Mouse (Mus musculus) heart, embryonic 16.5 days (tissue): ENCODE data around the gene 4932414N04Rik. TPM values are rescaled to one million over a fixed set of nuclear protein-coding genes. Genes with fewer than 3 reads are reported as not detected.
A peak's percentile ranks its signal among the peaks of the same experiment; 100 is the strongest.
"Not testable (repeated sequence)": the region's sequence is repeated elsewhere in the genome, so short reads cannot be mapped to it uniquely, and the experiment has no call there.

Experiments used
- ATAC-seq: fragments of 200-750 bp; cut with Nextera tagmentation; replicated peaks from 2 replicates; pipeline ENCODE4 v1.8.0; 2017; ENCODE audit warnings: moderate number of reproducible peaks; ENCODE audit not compliant: insufficient read depth, low FRiP score; ENCODE audit errors: extremely low read depth
- H3K27ac ChIP-seq: fragments of 300-500 bp; sonication (generic); 2 replicates; pipeline ENCODE4 v1.5.1; 2014; ENCODE audit warnings: mild to moderate bottlenecking, low read length, control low read depth, moderate library complexity
- H3K27me3 ChIP-seq: fragments of 300-500 bp; sonication (generic); 2 replicates; pipeline ENCODE4 v1.6.1; 2014; ENCODE audit warnings: low read length, mixed read lengths; ENCODE audit not compliant: control insufficient read depth, insufficient read depth
- H3K36me3 ChIP-seq: fragments of 300-500 bp; sonication (generic); 2 replicates; pipeline ENCODE4 v1.6.1; 2014; ENCODE audit not compliant: control insufficient read depth, insufficient read depth
- H3K4me1 ChIP-seq: fragments of 300-500 bp; sonication (generic); 2 replicates; pipeline ENCODE4 v1.6.1; 2014; ENCODE audit warnings: low read length, mixed read lengths; ENCODE audit not compliant: control insufficient read depth, insufficient read depth
- H3K4me2 ChIP-seq: fragments of 300-500 bp; sonication (generic); 2 replicates; pipeline ENCODE4 v1.6.1; 2014; ENCODE audit warnings: low read depth, mild to moderate bottlenecking, control low read depth, low read length
- H3K4me3 ChIP-seq: fragments of 300-500 bp; sonication (generic); 2 replicates; pipeline ENCODE4 v1.5.1; 2014; ENCODE audit warnings: mild to moderate bottlenecking, control low read depth, low read length
- H3K9ac ChIP-seq: fragments of 300-500 bp; sonication (generic); 2 replicates; pipeline ENCODE4 v1.6.1; 2014; ENCODE audit warnings: low read length, control low read depth
- H3K9me3 ChIP-seq: fragments of 300-500 bp; sonication (generic); replicated peaks from 2 replicates; pipeline ENCODE4 v1.6.1; 2016; ENCODE audit warnings: low read length; ENCODE audit not compliant: control insufficient read depth
- WGBS: fragments of 180-500 bp; shearing (Covaris S2); extraction: QIAGEN DNeasy Blood & Tissue Kit; methylation state at CpG from one replicate; pipeline ENCODE4 v1.1.7; 2014; 5-methylcytosine and 5-hydroxymethylcytosine counted together
- polyA plus RNA-seq: library from polyadenylated mRNA; unstranded; fragments of >200 nt; fragmentation: Nextera tagmentation; extraction: Ambion mirVana; gene quantifications from 2 replicates; pipeline ENCODE4 v1.2.1, GENCODE M21; 2015

Gene 4932414N04Rik
- polyA plus RNA-seq, 1 experiment from 2014 or later = not detected

DNA sequence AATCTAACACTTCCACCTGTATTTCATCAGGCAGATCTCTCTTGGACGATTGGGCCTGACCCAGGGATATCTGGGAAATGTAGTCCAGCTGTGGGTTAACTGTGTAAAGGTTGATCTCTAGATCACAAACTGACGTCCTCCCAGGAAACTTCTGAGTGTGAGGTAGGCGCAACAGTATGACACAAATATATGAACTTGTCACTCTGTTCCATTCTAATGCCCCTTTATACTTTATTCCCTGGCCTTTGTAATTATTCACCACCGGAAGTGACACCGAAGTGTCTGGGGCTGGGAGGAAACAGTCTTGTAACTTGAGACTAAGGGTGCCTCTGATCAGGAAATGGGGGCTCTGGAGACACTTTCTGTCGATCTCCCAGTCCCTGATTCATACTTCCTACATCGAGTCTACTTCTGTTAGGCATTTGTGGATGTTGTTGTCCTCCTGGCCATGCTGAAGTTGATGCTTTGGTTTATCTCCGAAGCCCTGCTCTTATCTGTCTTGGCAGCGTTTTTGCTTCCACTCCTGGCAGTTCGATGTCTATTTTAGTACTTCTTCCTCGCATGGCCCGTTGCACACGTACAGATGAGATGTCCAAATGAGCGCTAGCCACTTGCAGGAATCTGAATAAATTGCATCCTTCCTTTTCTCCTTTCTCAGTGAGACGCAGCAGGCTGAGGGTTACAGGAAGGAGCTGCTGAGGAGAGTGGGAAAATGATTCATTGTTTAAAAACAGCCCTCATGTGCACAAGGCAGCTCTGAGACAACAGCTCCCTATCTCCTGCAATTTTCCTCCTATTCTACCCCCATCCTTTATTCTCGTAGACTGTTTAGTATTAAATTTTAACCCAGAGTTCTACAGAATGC is 126.2 kb downstream of the 4932414N04Rik start:
- WGBS = 14% methylated on average over 16 of the region's 16 CpGs
- no peaks in the 10 kb centered on the region for H3K27me3 ChIP-seq
- H3K36me3 ChIP-seq = no peaks in the 10 kb centered on the region
- ATAC-seq = peak; percentile 32; the same call in 1 of the 2 replicates
- H3K9ac ChIP-seq = peak overlapping the region; percentile 62
- H3K9me3 ChIP-seq = no peaks in the 10 kb centered on the region
- H3K27ac ChIP-seq = peak overlapping the region; percentile 72
- peak overlapping the region; percentile 46 for H3K4me3 ChIP-seq
- peaks cover 20% of the 10 kb centered on the region for H3K4me1 ChIP-seq
- H3K4me2 ChIP-seq = peak overlapping the region; percentile 66

DNA sequence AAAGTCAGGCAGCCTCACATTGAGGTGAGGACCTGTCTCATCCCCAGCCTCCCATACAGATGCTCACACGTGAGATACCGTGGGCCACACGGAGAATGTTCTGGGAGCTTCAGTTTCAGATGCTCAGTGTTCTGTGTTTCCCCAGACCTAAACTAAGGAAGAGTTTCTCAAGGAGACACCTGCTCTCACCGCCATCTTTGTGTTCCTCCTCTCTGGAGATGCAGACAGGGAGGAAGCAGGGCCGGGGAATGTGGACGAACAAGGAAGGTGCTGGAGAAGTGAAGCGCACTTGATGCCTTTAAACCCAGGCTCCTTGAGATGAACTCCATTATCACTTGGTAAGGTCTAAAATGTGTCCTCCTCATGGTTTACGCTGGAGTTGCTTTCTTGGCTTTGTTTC is 127.4 kb downstream of the 4932414N04Rik start:
- H3K4me3 ChIP-seq, H3K27ac ChIP-seq, ATAC-seq, H3K27me3 ChIP-seq, H3K9ac ChIP-seq, H3K4me2 ChIP-seq, H3K9me3 ChIP-seq, H3K36me3 ChIP-seq: not testable (repeated sequence)
- peaks cover 23% of the 10 kb centered on the region for H3K4me1 ChIP-seq
- WGBS = 92% methylated on average over 8 of the region's 8 CpGs

DNA sequence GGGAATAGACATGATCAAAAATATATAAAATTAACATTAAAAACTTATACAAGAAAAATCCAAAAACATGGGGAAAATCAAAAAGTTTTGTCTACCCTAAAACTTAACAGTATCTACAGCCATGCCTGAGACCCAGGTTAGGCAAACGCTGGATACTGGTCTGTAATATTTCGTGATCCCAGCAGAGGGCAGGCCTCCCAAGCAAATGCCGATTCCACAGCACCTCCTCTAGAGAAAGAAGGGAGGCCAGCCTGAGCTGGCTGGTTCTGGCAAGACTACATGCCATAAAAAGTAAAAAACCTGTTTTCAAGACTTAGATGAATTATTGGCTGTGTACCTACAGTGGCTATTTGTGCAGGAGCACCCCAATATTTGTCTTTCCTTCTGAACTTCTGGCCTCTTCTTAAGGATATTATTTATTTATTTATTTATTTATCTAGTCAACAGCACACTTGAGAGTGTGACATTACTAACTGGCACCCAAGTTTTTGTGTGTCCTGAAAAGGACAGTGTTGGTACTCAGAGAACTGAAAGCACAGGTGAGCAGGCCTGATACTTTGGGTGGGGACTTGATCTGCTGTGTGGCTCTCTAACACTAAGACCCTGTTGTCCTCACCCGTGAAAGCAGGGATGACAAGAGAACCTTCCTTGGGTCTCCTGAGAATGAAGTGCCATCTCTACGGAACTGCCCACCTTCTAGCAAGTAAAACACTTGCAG is 128.6 kb downstream of the 4932414N04Rik start:
- H3K9ac ChIP-seq = no peak overlapping the region
- H3K9me3 ChIP-seq = no peaks in the 10 kb centered on the region
- WGBS = 27% methylated on average over 5 of the region's 5 CpGs
- H3K4me2 ChIP-seq = no peak overlapping the region
- H3K36me3 ChIP-seq = no peaks in the 10 kb centered on the region
- H3K27me3 ChIP-seq = no peaks in the 10 kb centered on the region
- ATAC-seq = no peak; the same call in 1 of the 2 replicates
- no peak overlapping the region for H3K27ac ChIP-seq
- H3K4me1 ChIP-seq = peaks cover 26% of the 10 kb centered on the region
- no peak overlapping the region for H3K4me3 ChIP-seq

DNA sequence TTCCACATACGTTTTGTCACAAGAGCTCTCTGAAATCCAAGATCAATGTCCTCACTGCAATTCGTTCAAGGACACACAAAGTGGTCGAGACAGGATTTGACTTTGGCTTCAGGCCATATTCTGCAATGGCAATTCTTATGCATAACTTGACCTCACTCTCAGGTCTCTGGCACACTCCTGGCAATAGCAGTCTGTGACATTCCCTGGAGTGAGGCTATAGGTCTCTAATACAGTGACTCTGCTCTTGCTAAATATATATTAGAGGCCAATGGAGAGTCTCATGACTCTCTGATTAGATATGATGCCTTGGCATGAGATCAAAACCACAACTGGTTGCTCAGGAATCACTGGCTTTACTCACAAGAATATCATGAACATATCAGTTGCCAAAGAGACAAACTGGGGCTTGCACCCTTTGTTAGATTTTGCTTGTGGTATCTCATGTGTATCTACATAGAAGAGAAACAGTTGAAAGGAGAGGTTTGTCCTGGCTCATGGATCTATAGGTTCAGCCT is 130.9 kb downstream of the 4932414N04Rik start:
- peak overlapping the region; percentile 25 for H3K4me2 ChIP-seq

DNA sequence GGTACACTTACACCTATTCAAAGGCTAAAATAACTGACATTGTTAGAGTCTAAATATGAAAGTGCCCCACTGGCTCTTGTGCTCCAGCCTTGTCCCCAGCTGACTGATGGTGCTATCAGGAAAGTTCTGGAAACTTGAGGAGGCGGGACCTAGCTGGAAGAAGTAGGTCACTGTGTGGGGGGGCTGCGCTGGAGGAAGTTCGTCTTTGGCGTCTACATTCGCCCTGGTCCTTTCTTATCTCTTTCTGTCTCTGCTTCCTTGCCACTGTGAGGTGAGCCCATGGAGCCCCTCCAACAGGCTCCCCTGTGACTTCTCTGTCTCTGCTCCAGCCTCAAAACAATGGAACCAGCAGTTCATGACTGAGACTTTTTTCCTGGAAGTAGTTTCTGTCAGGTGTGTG is 136.0 kb downstream of the 4932414N04Rik start:
- Histone ChIP-seq H3K9me3 (no peaks in the 10 kb centered on the region), H3K36me3 (no peaks in the 10 kb centered on the region), H3K4me3 (no peak overlapping the region), H3K4me1 (peaks cover 8% of the 10 kb centered on the region), H3K27ac (no peak overlapping the region), H3K27me3 (no peaks in the 10 kb centered on the region), H3K9ac (no peak overlapping the region), H3K4me2 (no peak overlapping the region)
- ATAC-seq = no peak; the same call in 1 of the 2 replicates
- WGBS = 46% methylated on average over 5 of the region's 5 CpGs

More for the DNA sequence above, 130.9 kb downstream of the 4932414N04Rik start:
- Histone ChIP-seq H3K27ac (peak overlapping the region; percentile 72), H3K9me3 (no peaks in the 10 kb centered on the region), H3K4me3 (no peak overlapping the region), H3K36me3 (no peaks in the 10 kb centered on the region), H3K27me3 (no peaks in the 10 kb centered on the region), H3K4me1 (peaks cover 25% of the 10 kb centered on the region), H3K9ac (no peak overlapping the region)
- peak; percentile 77 for ATAC-seq
- 19% methylated on average over 3 of the region's 3 CpGs for WGBS

DNA sequence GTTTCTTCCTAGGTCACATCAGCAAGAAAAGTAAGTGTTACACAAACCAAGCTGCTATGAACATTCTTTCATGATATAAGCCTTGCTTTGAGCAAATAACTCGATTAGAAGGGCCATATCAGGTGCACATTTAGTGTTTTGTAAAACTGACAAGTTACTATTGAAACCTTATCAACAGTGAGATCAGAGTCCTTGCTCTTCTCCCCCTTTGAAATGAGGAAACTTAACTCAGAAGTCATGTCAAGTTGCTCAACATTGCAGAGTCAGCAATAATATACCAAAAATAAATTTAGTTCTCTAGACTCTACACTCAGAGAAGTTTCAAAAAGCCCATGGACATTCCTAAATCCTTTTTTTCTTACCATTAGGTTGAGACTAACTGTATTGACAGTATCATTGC is 137.2 kb downstream of the 4932414N04Rik start:
- Histone ChIP-seq H3K9ac (no peak overlapping the region), H3K36me3 (no peaks in the 10 kb centered on the region), H3K27ac (no peak overlapping the region), H3K4me3 (no peak overlapping the region), H3K9me3 (no peaks in the 10 kb centered on the region), H3K4me2 (no peak overlapping the region), H3K27me3 (no peaks in the 10 kb centered on the region), H3K4me1 (peaks cover 4% of the 10 kb centered on the region; the same call in 1 of the 2 replicates)
- no peak for ATAC-seq
- 55% methylated on average over 1 of the region's 1 CpGs for WGBS

DNA sequence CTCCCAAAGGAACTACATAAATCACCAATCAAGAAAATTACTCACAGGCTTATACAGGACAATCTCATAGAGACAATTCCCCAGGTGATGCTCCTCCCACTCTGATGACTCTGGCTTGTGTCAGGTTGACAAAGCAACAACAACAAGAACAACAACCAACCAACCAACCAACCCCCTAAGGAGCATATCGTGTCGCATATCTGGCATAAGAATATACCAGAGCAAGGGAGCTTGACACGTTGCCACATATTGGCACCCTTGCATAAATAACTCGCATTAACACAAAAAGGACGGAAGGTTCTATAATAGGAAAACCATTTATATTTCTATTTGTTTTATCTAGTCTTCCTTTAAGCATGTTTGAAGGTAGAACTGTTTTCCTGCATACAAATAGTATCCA is 137.9 kb downstream of the 4932414N04Rik start:
- Histone ChIP-seq H3K9me3 (no peaks in the 10 kb centered on the region), H3K4me1 (no peaks in the 10 kb centered on the region), H3K36me3 (no peaks in the 10 kb centered on the region), H3K9ac (no peak overlapping the region), H3K27ac (no peak overlapping the region), H3K4me2 (no peak overlapping the region), H3K27me3 (no peaks in the 10 kb centered on the region), H3K4me3 (no peak overlapping the region)
- no peak for ATAC-seq
- WGBS = 84% methylated on average over 5 of the region's 5 CpGs

DNA sequence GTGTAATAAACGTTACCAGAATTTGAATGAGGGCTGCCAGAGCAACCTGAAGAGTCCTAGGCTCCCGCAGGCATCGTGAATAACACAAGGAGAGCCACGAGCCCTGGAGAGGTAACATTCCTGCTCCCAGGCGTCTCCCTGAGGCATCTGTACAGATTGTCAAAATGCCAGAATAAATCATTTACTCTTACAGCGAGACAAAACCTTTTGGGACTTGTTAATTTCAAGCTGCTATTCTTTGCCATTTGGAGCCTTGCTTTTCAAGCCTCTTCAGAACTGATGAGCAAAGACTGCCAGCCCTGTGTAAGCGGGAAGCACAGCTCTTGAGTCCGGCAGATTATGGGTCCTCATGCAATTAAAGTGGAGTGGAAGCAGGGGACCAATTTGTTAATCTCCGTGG is 138.3 kb downstream of the 4932414N04Rik start:
- 48% methylated on average over 9 of the region's 9 CpGs for whole genome bisulfite sequencing
- Histone ChIP-seq H3K36me3 (no peaks in the 10 kb centered on the region), H3K4me1 (no peaks in the 10 kb centered on the region), H3K27me3 (no peaks in the 10 kb centered on the region), H3K27ac (no peak overlapping the region), H3K9ac (no peak overlapping the region), H3K9me3 (no peaks in the 10 kb centered on the region), H3K4me3 (no peak overlapping the region), H3K4me2 (no peak overlapping the region)
- ATAC-seq = no peak
